Mouse (Mus musculus) liver, adult 2 months (tissue): ENCODE results near the gene Park7.

Experiments
- CTCF ChIP-seq: fragments of 200-500 bp; IDR thresholded peaks from 2 replicates; pipeline ENCODE4 v1.5.1; 2011; ENCODE audit warnings: low read depth, low read length, control low read depth
- POLR2A ChIP-seq: fragments of 200-500 bp; IDR thresholded peaks from 2 replicates; pipeline ENCODE4 v1.6.1; 2011; ENCODE audit warnings: low read length, control low read depth; ENCODE audit not compliant: insufficient read depth; ENCODE audit errors: extremely low read depth

GRCm38 (mm10) chr4:150853680-150854461, 60.4 kb downstream of the Park7 start, which contains the start of gene Errfi1:
- TF ChIP-seq CTCF (no peak), POLR2A (0 out of 2 replicates have a peak, but pooled peaks have one; percentile 46)
